Mouse (Mus musculus): ENCODE results near the gene Mief1. TPM values are rescaled to one million over a fixed set of nuclear protein-coding genes. Genes with fewer than 3 reads are reported as not detected.

Gene Mief1
- polyA plus RNA-seq, 1 experiment from 2014 or later: 8.6 TPM

GRCm38 (mm10) chr15:80257602-80258239, 23.9 kb downstream of the Mief1 start:
- H3K9ac ChIP-seq (replicated peaks): peak overlapping the region; percentile 97
- peak overlapping the region; percentile 99 for H3K27ac ChIP-seq (ENCODE audit: low read depth)
- H3K9me3 ChIP-seq (ENCODE audit: low read length): no peaks in the 10 kb centered on the region
- H3K4me1 ChIP-seq (ENCODE audit: insufficient read depth): peaks cover 49% of the 10 kb centered on the region
- DNase-seq (no peak), ATAC-seq (no peak)
- H3K4me3 ChIP-seq (ENCODE audit: low read depth, low read length): peak overlapping the region; percentile 83
- TF ChIP-seq CTCF (IDR thresholded peaks at IDR 0.05; ENCODE audit: low read depth): no peak
- TF ChIP-seq EP300 (IDR thresholded peaks at IDR 0.05; ENCODE audit: low read depth): no peak
- peaks cover 45% of the 10 kb centered on the region for H3K36me3 ChIP-seq (replicated peaks; ENCODE audit: insufficient read depth, low read length)
- H3K4me2 ChIP-seq (ENCODE audit: low read depth, low read length): peak overlapping the region; percentile 99
- no peaks in the 10 kb centered on the region for H3K27me3 ChIP-seq (ENCODE audit: insufficient read depth, low read length)
- 38% methylated on average over 4 of the region's 4 CpGs for WGBS (ENCODE audit: insufficient replicate concordance)

- peak overlapping the region; percentile 97 for H3K9ac ChIP-seq (replicated peaks)
- ATAC-seq: peak; percentile 12
- no peak for TF ChIP-seq EP300 (IDR thresholded peaks at IDR 0.05; ENCODE audit: low read depth)
- no peak for TF ChIP-seq CTCF (IDR thresholded peaks at IDR 0.05; ENCODE audit: low read depth)
- peak overlapping the region; percentile 99 for H3K4me2 ChIP-seq (ENCODE audit: low read depth, low read length)
- H3K27ac ChIP-seq (ENCODE audit: low read depth): peak overlapping the region; percentile 99
- peaks cover 54% of the 10 kb centered on the region for H3K4me1 ChIP-seq (ENCODE audit: insufficient read depth)
- H3K4me3 ChIP-seq (ENCODE audit: low read depth, low read length): peak overlapping the region; percentile 83; the same call in 1 of the 2 replicates
- no peaks in the 10 kb centered on the region for H3K9me3 ChIP-seq (ENCODE audit: low read length)
- WGBS (ENCODE audit: insufficient replicate concordance): 51% methylated on average over 11 of the region's 11 CpGs
- peak; percentile 76 for DNase-seq
- H3K36me3 ChIP-seq (replicated peaks; ENCODE audit: insufficient read depth, low read length): peaks cover 41% of the 10 kb centered on the region
- H3K27me3 ChIP-seq (ENCODE audit: insufficient read depth, low read length): no peaks in the 10 kb centered on the region
Observed at GRCm38 (mm10) chr15:80258240-80259170, 24.7 kb downstream of the Mief1 start.

DNA sequence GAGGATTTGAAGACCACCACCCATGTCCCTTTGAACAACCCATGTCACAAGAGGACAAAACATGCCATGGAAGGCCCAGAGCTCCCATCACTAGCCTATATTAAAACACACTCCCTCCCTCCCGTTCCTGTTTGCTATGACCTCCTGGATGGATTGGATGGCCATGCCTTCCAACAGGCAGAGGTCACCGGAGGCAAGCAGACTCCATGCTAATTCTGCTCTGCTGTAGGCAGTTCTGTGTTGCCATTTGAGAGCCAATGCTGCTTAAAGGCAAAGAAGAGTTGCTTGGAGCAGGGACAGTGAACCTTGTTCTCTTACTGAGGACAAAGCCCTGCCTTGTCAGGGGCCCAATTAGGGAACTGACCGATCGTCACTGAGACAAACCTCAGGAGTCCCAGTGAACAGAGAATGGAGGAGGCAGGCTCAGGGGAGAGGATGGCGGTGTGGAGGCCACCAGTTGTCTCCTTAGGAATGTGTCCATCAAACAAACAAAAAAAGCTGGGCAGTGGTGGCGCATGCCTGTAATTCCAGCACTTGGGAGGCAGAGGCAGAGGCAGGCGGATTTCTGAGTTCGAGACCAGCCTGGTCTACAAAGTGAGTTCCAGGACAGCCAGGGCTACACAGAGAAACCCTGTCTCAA, 25.7 kb downstream of the Mief1 start:
- no peak overlapping the region for H3K4me2 ChIP-seq (ENCODE audit: low read depth, low read length)
- no peak for TF ChIP-seq EP300 (IDR thresholded peaks at IDR 0.05; ENCODE audit: low read depth)
- TF ChIP-seq CTCF (IDR thresholded peaks at IDR 0.05; ENCODE audit: low read depth): no peak
- peaks cover 46% of the 10 kb centered on the region for H3K4me1 ChIP-seq (ENCODE audit: insufficient read depth)
- no peaks in the 10 kb centered on the region for H3K9me3 ChIP-seq (ENCODE audit: low read length)
- peaks cover 41% of the 10 kb centered on the region for H3K36me3 ChIP-seq (replicated peaks; ENCODE audit: insufficient read depth, low read length)
- no peak overlapping the region for H3K4me3 ChIP-seq (ENCODE audit: low read depth, low read length)
- H3K27ac ChIP-seq (ENCODE audit: low read depth): peak overlapping the region; percentile 99
- no peak overlapping the region for H3K9ac ChIP-seq (replicated peaks)
- H3K27me3 ChIP-seq (ENCODE audit: insufficient read depth, low read length): no peaks in the 10 kb centered on the region
- WGBS (ENCODE audit: insufficient replicate concordance): 79% methylated on average over 8 of the region's 8 CpGs
- no peak for DNase-seq
- no peak for ATAC-seq

GRCm38 (mm10) chr15:80260677-80261076, 26.9 kb downstream of the Mief1 start:
- DNase-seq (peak; percentile 90), ATAC-seq (no peak)
- H3K9ac ChIP-seq (replicated peaks): no peak overlapping the region
- H3K4me3 ChIP-seq (ENCODE audit: low read depth, low read length): no peak overlapping the region
- TF ChIP-seq EP300 (IDR thresholded peaks at IDR 0.05; ENCODE audit: low read depth) (no peak), CTCF (IDR thresholded peaks at IDR 0.05; ENCODE audit: low read depth) (peak; percentile 98)
- H3K4me1 ChIP-seq (ENCODE audit: insufficient read depth): peaks cover 47% of the 10 kb centered on the region
- H3K27ac ChIP-seq (ENCODE audit: low read depth): no peak overlapping the region
- no peaks in the 10 kb centered on the region for H3K9me3 ChIP-seq (ENCODE audit: low read length)
- WGBS (ENCODE audit: insufficient replicate concordance): 14% methylated on average over 3 of the region's 3 CpGs
- H3K27me3 ChIP-seq (ENCODE audit: insufficient read depth, low read length): no peaks in the 10 kb centered on the region
- peaks cover 41% of the 10 kb centered on the region for H3K36me3 ChIP-seq (replicated peaks; ENCODE audit: insufficient read depth, low read length)
- no peak overlapping the region for H3K4me2 ChIP-seq (ENCODE audit: low read depth, low read length)

DNA sequence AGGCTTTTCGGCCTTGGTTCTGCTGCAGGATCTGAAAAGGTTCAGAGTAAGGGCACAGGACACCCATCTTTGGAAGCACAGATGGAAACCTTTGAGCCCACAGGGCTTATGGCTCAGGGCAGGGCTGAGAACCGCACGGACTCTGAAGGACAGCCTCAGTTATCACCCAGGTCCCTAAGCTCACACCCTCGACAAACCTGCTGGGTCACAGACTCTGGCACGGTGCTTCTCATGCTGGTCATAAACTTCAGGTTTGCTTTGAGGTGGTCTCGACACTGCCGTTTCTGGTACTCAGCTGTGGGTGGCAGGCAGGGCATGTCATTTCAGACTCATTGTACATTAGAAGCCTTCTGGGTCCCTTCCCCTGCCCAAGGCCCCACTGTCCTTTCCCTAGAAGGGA, 27.3 kb downstream of the Mief1 start:
- DNase-seq (no peak), ATAC-seq (no peak)
- H3K27me3 ChIP-seq (ENCODE audit: insufficient read depth, low read length): no peaks in the 10 kb centered on the region
- H3K4me2 ChIP-seq (ENCODE audit: low read depth, low read length): no peak overlapping the region
- WGBS (ENCODE audit: insufficient replicate concordance): 68% methylated on average over 7 of the region's 7 CpGs
- H3K4me1 ChIP-seq (ENCODE audit: insufficient read depth): peaks cover 47% of the 10 kb centered on the region
- no peak overlapping the region for H3K9ac ChIP-seq (replicated peaks)
- H3K36me3 ChIP-seq (replicated peaks; ENCODE audit: insufficient read depth, low read length): peaks cover 40% of the 10 kb centered on the region
- TF ChIP-seq EP300 (IDR thresholded peaks at IDR 0.05; ENCODE audit: low read depth) (no peak), CTCF (IDR thresholded peaks at IDR 0.05; ENCODE audit: low read depth) (no peak)
- no peak overlapping the region for H3K27ac ChIP-seq (ENCODE audit: low read depth)
- H3K4me3 ChIP-seq (ENCODE audit: low read depth, low read length): no peak overlapping the region
- no peaks in the 10 kb centered on the region for H3K9me3 ChIP-seq (ENCODE audit: low read length)

Measured in liver, postnatal 0 days (tissue).